Mouse (Mus musculus) R1 (cell line): Measurements from ENCODE around the gene Cobl.

ENCODE experiments used
- DNase-seq: peaks from one replicate; pipeline ENCODE4 v3.0.0-alpha.2; 2018; ENCODE audit warnings: low read depth, low spot score

Gene Cobl

GRCm38 (mm10) chr11:12311419-12311818 lies 153.3 kb downstream of the Cobl start:
- DNase-seq = no peak

GRCm38 (mm10) chr11:12309423-12310023 lies 155.2 kb downstream of the Cobl start:
- DNase-seq = no peak

DNA sequence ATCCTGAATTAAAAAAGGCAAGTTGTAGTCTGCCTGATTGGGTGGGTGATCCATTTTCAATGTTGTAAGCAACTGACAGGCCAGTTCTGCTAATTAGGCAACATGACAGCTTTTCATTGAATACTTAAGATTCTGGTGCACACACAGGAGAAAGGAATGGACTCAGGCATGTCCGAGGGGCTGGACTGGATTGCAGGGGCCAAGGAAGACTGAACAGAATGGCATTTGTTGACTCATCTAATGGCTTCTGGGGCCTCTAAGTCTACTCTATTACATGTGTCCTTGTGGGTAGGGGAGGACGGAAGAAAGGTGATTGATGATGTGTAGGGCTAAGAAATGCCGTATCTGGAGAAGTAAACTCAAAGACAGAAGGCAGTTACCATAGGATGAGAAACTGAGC lies 159.9 kb downstream of the Cobl start:
- DNase-seq = no peak

DNA sequence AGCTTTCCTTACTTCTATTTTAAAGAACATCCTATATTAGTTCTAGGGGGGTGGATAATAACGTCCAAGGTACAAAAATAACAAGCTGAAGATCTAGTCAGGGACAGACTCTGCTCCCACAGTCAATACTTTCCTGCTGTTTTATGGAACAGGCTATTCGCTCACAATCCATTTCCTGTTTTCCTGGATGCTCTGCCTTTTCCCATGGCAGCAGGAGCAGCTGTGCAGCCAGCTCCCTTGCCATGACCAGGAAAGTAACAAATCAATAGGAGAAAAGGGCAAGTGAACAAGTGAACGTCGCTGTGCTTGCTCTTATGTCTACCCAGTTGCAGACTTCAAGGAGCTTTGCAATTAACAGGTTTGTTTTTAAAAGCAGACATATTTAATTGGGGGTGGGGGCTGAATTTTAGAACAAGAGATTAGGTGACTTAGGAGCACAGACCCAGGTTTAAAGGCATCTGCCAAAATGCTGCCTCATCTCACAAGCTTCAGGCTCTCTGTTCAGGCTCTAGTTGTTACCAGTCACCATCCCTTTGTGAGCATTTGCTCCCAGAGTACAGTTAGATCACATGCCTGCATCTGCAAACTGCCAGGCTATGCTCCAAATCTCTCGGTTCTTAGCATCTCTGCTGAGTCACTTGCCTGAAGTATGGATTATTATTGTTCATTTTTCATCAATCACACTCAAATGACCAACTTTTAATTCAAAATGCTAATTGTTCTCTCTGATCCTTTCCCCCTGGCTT lies 164.9 kb downstream of the Cobl start:
- no peak for DNase-seq

DNA sequence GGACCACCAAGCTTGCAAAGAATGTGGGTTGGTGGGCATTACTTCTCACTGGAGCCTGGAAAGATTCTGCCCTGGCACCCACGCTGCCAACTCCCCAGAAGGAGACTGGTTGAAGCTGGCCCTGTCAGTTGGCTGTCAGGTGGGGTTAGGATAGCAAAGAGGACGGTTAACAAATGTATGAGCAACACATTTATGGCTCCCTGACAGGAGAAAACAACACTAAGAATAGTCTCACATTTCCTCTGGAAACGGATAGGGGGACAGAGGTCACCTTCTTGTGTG lies 173.2 kb downstream of the Cobl start:
- DNase-seq = no peak

GRCm38 (mm10) chr11:12290911-12291653 lies 173.7 kb downstream of the Cobl start:
- DNase-seq = peak; percentile 77

DNA sequence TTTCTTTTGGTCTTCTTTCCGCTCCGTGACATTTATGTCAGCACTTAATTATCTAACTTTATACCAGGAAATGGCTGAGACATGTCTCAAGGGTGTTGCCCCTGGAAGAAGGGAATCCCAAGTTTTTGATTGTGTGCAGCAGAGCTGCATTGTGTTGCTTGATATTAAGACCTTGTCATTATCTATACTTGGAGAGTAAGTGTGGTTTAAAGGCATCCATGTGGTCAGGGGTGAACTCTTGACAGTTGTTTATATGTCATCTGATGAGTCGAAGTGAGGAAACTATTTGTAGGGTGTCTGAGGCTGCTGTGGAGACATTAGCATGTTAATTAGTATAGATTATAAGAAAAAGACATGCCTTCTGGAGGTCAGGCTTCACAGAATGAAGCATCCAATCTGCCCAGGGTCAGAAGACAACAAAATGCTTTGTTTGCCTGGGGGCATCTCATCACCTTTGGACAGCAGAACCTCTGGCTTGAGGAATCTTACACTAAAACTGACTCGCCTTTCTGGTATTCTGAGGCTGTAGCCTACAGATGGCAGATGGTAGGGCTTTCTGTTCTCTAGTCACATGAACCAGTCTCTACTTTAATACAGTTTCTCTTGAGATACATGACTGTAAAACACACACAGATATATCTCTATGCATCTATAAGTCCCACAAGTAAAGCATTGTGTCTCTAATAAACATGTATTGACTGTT lies 179.3 kb downstream of the Cobl start:
- no peak for DNase-seq

DNA sequence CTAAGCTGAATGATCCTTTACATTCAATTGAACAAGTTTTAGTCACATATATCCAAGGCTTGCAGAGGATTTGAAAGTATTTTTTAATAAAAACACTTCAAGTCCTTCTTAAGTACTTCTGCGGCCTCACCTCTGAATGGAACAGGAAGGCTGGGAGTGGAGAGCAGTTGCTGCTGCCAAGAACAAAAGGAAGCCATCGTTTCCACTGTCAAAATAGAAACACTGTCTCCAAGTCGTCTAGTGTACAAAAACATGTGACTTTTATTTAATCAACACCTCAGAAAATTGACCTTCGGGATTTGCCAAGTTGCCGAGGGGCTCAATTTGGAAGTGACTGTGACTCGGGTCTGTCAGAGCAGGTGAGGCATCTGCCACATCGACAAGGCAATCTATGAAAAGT lies 184.0 kb downstream of the Cobl start:
- no peak for DNase-seq

- DNase-seq = no peak
Measured at GRCm38 (mm10) chr11:12274276-12274675, 190.5 kb downstream of the Cobl start.

GRCm38 (mm10) chr11:12273726-12274125 lies 191.0 kb downstream of the Cobl start:
- DNase-seq = no peak

DNA sequence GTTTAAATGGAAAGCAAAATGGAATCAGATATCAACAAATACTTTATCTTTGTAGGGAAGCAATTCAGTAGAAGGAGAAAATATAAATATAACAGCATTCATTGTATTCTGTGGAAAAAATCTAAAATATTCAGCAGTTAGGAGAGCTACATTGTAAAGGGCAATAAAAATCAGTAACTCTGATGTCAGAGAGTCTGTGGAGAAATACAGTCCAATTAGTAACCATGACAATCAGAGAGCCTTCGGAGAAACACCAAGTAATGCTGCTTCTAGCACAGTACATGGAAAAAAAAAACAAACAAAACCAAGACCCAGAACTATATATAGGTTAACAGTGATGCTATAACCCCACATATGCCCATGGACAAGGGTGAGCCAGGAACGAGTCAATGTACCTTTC lies 206.3 kb downstream of the Cobl start:
- no peak for DNase-seq

DNA sequence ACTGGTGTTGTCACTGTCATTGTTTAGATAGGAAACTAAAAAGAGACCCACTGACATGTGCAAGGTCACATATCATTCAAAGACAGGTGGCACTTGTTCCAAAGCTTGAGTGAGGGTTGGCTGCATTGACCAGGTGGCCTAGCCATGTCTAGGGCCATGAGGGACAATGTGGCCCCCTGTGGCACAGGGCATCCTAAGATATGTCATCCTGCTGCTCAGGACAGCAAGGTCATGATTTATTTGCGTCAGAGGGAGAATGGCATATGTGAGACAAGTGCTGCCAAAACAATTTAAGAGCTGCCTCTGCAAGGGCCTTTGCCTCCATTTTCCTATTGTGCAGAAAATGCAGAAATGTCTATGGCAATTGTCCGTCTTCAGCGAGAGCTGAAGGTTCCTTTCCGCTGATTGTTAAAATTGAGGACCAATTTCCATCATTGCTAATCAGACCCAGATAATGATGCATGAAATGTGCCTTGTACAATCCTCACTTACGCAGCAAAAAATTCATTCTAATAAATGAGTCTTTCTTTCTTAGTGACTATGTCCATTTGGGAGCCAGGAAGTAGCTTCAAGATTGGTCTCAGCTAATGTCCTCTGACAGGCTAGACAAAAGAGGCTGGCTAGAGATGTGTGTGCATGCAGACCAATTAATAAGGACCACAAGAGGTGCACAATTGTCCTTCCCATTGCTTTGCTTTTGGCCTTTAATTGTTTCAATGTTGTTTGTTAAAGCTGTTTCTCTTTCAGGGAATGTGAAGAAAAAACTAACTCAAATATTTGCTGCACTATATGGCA lies 207.2 kb downstream of the Cobl start:
- no peak for DNase-seq

- no peak for DNase-seq
Measured at GRCm38 (mm10) chr11:12245327-12245915, 219.3 kb downstream of the Cobl start.

GRCm38 (mm10) chr11:12236341-12236740 lies 228.4 kb downstream of the Cobl start:
- DNase-seq = no peak

GRCm38 (mm10) chr11:12234876-12235275 lies 229.9 kb downstream of the Cobl start:
- DNase-seq = no peak

GRCm38 (mm10) chr11:12234126-12234525 lies 230.6 kb downstream of the Cobl start:
- no peak for DNase-seq

- no peak for DNase-seq
Measured at GRCm38 (mm10) chr11:12232743-12233125, 232.0 kb downstream of the Cobl start.

DNA sequence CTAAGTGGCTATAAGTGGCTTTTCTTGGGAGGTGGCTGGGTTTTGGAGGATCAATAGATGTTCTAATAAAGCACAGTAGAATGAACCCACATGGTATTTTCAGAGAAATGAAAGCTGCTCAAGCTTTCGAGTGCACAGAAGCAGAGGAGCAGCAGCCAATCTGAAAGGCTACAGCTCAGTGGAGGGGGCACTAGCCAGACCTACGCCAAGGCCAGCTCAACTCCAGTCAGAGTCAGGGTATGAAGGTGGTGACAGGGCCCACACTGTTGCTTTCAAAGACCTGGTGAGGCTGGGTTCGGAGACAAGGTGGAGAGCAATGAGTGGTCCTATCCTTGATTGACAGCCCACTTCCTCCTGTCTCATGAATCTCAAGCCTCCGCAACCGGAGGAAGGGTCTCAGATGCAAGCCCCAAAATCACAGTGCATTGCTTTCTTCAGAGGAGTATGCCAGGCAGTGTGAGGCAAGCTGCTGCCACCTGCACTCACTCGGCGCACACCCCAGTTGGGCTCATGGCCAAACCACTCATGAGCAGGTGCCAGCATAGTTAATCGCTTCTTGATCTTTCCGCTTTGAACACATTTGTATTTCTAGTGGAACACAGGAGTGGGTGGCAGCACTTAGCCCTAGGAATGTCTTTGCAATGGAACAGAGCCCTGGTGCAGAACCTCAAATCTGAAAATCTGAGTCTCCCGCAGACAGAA lies 232.6 kb downstream of the Cobl start:
- no peak for DNase-seq

GRCm38 (mm10) chr11:12231481-12232035 lies 233.2 kb downstream of the Cobl start:
- no peak for DNase-seq

DNA sequence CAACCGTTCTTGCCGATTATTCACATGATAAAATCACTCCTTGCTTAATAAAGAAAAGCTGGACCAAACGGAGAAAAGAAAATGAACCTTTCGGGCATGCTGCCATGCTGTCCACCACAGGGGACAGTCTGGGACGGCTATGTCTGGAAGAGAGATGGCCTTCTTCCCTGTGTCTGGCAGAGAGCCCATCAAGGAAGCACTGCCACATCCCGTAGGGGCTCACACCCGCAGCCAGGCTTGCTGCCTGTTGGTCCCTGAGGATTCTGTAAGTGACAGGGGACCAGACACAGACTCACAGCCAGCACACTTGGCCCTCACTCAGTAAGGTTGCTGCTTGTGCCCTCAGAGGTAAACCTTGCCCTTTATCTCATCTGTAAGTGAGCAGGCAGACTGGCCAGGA lies 235.3 kb downstream of the Cobl start:
- no peak for DNase-seq
